Mouse (Mus musculus) hindbrain, embryonic 13.5 days (tissue): ENCODE results near the gene Litaf. TPM values are rescaled to one million over a fixed set of nuclear protein-coding genes. Genes with fewer than 3 reads are reported as not detected.
"Not testable (repeated sequence)": the region's sequence is repeated elsewhere in the genome, so short reads cannot be mapped to it uniquely, and the experiment has no call there.

ENCODE experiments used
- ATAC-seq: fragments of 200-750 bp; cut with Nextera tagmentation; 2 replicates; pipeline ENCODE4 v1.8.0; 2017; ENCODE audit warnings: moderate TSS enrichment; ENCODE audit not compliant: low FRiP score
- H3K27ac ChIP-seq: fragments of 300-500 bp; sonication (generic); 2 replicates; pipeline ENCODE4 v1.5.1; 2015; ENCODE audit warnings: inconsistent platforms, mild to moderate bottlenecking, moderate library complexity
- H3K27me3 ChIP-seq: fragments of 300-500 bp; sonication (generic); 2 replicates; pipeline ENCODE4 v1.6.1; 2015; ENCODE audit warnings: mild to moderate bottlenecking, inconsistent platforms
- H3K36me3 ChIP-seq: fragments of 300-500 bp; sonication (generic); 2 replicates; pipeline ENCODE4 v1.6.1; 2015; ENCODE audit warnings: mild to moderate bottlenecking, inconsistent platforms
- H3K4me1 ChIP-seq: fragments of 300-500 bp; sonication (generic); replicated peaks from 2 replicates; pipeline ENCODE4 v1.6.1; 2015; ENCODE audit warnings: inconsistent platforms
- H3K4me2 ChIP-seq: fragments of 300-500 bp; sonication (generic); 2 replicates; pipeline ENCODE4 v1.6.1; 2015; ENCODE audit warnings: inconsistent platforms, mild to moderate bottlenecking, moderate library complexity
- H3K4me3 ChIP-seq: fragments of 300-500 bp; sonication (generic); 2 replicates; pipeline ENCODE4 v1.5.1; 2015; ENCODE audit warnings: mild to moderate bottlenecking, inconsistent platforms
- H3K9ac ChIP-seq: fragments of 300-500 bp; sonication (generic); 2 replicates; pipeline ENCODE4 v1.6.1; 2015; ENCODE audit warnings: mild to moderate bottlenecking, inconsistent platforms
- H3K9me3 ChIP-seq: fragments of 300-500 bp; sonication (generic); 2 replicates; pipeline ENCODE4 v1.6.1; 2016; ENCODE audit warnings: inconsistent platforms
- WGBS: fragments of 180-500 bp; shearing (Covaris S2); methylation state at CpG from one replicate; pipeline ENCODE4 v1.1.7; 2015; 5-methylcytosine and 5-hydroxymethylcytosine counted together
- polyA plus RNA-seq: library from polyadenylated mRNA; unstranded; fragments of >200 nt; fragmentation: Nextera tagmentation; extraction: Ambion mirVana; gene quantifications from 2 replicates; pipeline ENCODE4 v1.2.1, GENCODE M21; 2015

Litaf gene
- polyA plus RNA-seq, 1 experiment from 2014 or later = 36.4 TPM

DNA sequence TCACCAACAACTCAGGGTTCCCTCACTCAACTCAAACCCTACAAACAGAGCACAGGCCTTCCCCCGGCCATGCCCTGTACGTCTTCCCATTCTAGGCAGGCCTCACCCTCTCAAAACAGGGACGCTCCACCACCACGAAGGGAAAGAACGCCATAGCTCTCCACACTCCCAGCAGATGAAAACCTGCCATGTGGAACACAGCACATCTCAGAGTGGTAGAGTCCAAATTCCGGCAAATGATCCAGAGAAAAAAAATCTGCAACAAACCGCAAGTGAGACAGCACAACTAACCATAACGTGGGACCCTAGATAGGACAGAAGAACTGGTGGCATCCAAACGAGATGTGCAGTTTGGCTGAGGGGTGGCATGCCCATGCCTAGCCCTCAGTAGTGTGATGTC lies 88.1 kb downstream of the Litaf start:
- H3K9ac ChIP-seq = no peak overlapping the region
- WGBS = 91% methylated on average over 9 of the region's 9 CpGs
- no peaks in the 10 kb centered on the region for H3K36me3 ChIP-seq
- no peaks in the 10 kb centered on the region for H3K27me3 ChIP-seq
- no peak overlapping the region for H3K4me2 ChIP-seq
- no peaks in the 10 kb centered on the region for H3K9me3 ChIP-seq
- no peak overlapping the region for H3K4me3 ChIP-seq
- no peak overlapping the region for H3K27ac ChIP-seq
- H3K4me1 ChIP-seq = peaks cover 27% of the 10 kb centered on the region
- no peak for ATAC-seq

GRCm38 (mm10) chr16:10976202-10976631 lies 89.7 kb downstream of the Litaf start:
- H3K9ac ChIP-seq = no peak overlapping the region
- H3K4me3 ChIP-seq = no peak overlapping the region
- H3K36me3 ChIP-seq = no peaks in the 10 kb centered on the region
- H3K9me3 ChIP-seq = no peaks in the 10 kb centered on the region
- WGBS = 61% methylated on average over 11 of the region's 11 CpGs
- H3K27ac ChIP-seq = no peak overlapping the region
- no peak for ATAC-seq
- H3K4me2 ChIP-seq = no peak overlapping the region
- no peaks in the 10 kb centered on the region for H3K27me3 ChIP-seq
- H3K4me1 ChIP-seq = peaks cover 25% of the 10 kb centered on the region

- ATAC-seq = 0 out of 2 replicates have a peak, but pooled peaks have one; percentile 49
- 69% methylated on average over 5 of the region's 5 CpGs for WGBS
- H3K36me3 ChIP-seq = no peaks in the 10 kb centered on the region
- H3K4me2 ChIP-seq = no peak overlapping the region
- no peak overlapping the region for H3K4me3 ChIP-seq
- no peak overlapping the region for H3K9ac ChIP-seq
- H3K4me1 ChIP-seq = peaks cover 25% of the 10 kb centered on the region
- H3K27me3 ChIP-seq = no peaks in the 10 kb centered on the region
- no peaks in the 10 kb centered on the region for H3K9me3 ChIP-seq
- no peak overlapping the region for H3K27ac ChIP-seq
Observed at GRCm38 (mm10) chr16:10974939-10975338, 91.0 kb downstream of the Litaf start.

DNA sequence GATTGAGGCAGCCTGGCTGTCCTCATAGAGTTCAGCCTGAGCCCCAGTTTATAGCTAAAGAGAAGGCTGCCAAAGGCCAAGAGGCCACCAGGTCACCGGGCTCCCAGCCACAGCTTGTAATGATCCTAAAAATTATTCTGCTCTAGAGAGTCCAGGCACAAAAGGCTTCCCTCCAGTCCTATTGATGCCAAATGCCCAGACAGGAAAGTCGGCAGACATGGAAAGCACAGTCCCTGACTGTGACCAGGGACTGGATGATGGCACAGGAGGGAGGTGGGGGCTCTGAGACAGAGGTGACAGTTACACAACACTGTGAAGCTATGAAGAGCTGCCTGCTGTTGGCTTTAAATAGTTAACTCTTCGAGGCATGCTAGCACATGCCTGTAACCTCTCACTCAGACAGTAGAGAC lies 91.9 kb downstream of the Litaf start:
- Histone ChIP-seq H3K9me3 (no peaks in the 10 kb centered on the region), H3K4me1 (peaks cover 16% of the 10 kb centered on the region), H3K4me2 (no peak overlapping the region), H3K9ac (peak overlapping the region; percentile 2; the same call in 1 of the 2 replicates), H3K27me3 (no peaks in the 10 kb centered on the region), H3K4me3 (no peak overlapping the region), H3K36me3 (no peaks in the 10 kb centered on the region), H3K27ac (no peak overlapping the region)
- no peak for ATAC-seq
- WGBS = 18% methylated on average over 3 of the region's 3 CpGs

GRCm38 (mm10) chr16:10972259-10972658 lies 93.7 kb downstream of the Litaf start:
- Histone ChIP-seq H3K9ac (no peak overlapping the region), H3K4me1 (peaks cover 17% of the 10 kb centered on the region), H3K36me3 (no peaks in the 10 kb centered on the region), H3K27me3 (no peaks in the 10 kb centered on the region), H3K9me3 (no peaks in the 10 kb centered on the region), H3K27ac (no peak overlapping the region), H3K4me3 (no peak overlapping the region), H3K4me2 (no peak overlapping the region)
- 80% methylated on average over 6 of the region's 6 CpGs for WGBS
- no peak for ATAC-seq

GRCm38 (mm10) chr16:10969944-10970343 lies 96.0 kb downstream of the Litaf start:
- not testable (repeated sequence) for H3K27me3 ChIP-seq, H3K4me1 ChIP-seq, H3K9ac ChIP-seq, H3K4me3 ChIP-seq, H3K36me3 ChIP-seq, H3K4me2 ChIP-seq, H3K9me3 ChIP-seq, ATAC-seq, H3K27ac ChIP-seq
- WGBS = 94% methylated on average over 1 of the region's 1 CpGs

DNA sequence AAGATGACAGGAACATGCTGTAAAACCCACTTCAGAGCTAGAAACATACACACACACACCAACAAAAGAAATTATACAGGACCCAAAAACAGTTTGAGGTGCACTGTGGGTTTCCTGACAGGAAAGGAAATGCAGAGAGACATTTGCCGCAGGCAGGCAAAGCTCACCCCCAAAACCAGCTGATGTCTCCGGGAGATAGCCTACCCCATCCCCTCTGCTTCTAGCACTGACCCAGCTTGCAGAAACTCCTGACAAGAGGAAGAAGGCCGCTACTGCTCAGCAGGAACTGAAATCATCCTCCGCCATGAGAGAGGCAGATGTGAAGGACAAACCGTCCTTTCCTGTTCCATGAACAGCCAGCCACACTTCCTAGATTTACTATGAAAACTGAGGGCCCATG lies 96.6 kb downstream of the Litaf start:
- no peak overlapping the region for H3K27ac ChIP-seq
- H3K9me3 ChIP-seq = no peaks in the 10 kb centered on the region
- WGBS = 76% methylated on average over 5 of the region's 5 CpGs
- no peak overlapping the region for H3K9ac ChIP-seq
- H3K27me3 ChIP-seq = no peaks in the 10 kb centered on the region
- peaks cover 7% of the 10 kb centered on the region for H3K4me1 ChIP-seq
- ATAC-seq = no peak
- H3K4me2 ChIP-seq = no peak overlapping the region
- no peaks in the 10 kb centered on the region for H3K36me3 ChIP-seq
- no peak overlapping the region for H3K4me3 ChIP-seq

- Histone ChIP-seq H3K27me3 (no peaks in the 10 kb centered on the region), H3K4me3 (no peak overlapping the region), H3K27ac (no peak overlapping the region; the same call in 1 of the 2 replicates), H3K4me2 (no peak overlapping the region), H3K9me3 (no peaks in the 10 kb centered on the region), H3K36me3 (0 out of 2 replicates have a peak, but pooled peaks cover 3% of the 10 kb centered on the region), H3K9ac (no peak overlapping the region; the same call in 1 of the 2 replicates), H3K4me1 (0 out of 2 replicates have a peak, but pooled peaks cover 3% of the 10 kb centered on the region)
- no peak for ATAC-seq
- WGBS = 83% methylated on average over 4 of the region's 4 CpGs
Observed at GRCm38 (mm10) chr16:10968299-10968698, 97.7 kb downstream of the Litaf start.

GRCm38 (mm10) chr16:10967756-10968155 lies 98.2 kb downstream of the Litaf start:
- Histone ChIP-seq H3K27me3 (no peaks in the 10 kb centered on the region), H3K27ac (no peak overlapping the region), H3K36me3 (peaks cover 6% of the 10 kb centered on the region; the same call in 1 of the 2 replicates), H3K4me1 (0 out of 2 replicates have a peak, but pooled peaks cover 3% of the 10 kb centered on the region), H3K4me3 (no peak overlapping the region), H3K4me2 (no peak overlapping the region), H3K9me3 (no peaks in the 10 kb centered on the region), H3K9ac (no peak overlapping the region)
- no peak for ATAC-seq
- 89% methylated on average over 7 of the region's 7 CpGs for WGBS

- no peak for ATAC-seq
Observed at GRCm38 (mm10) chr16:10967013-10967412, 98.9 kb downstream of the Litaf start.

DNA sequence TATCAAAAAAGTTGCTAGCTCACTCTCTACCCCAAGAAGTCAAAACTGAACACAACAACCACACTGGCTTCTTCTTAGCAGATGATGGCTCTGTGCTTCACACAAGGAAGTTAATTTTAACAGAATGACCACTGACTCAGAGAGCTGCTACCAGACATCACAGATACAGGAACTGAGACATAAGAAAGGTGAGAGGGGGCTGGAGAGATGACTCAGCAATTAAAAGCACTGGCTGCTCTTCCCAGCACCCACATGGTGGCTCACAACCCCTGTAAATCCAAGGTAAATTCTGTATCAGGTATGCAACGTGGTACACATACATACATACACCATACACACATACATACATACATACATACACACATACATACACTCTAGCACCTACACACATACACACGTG lies 100.9 kb downstream of the Litaf start:
- peaks cover 6% of the 10 kb centered on the region; the same call in 1 of the 2 replicates for H3K36me3 ChIP-seq
- H3K4me2 ChIP-seq = no peak overlapping the region
- H3K27ac ChIP-seq = no peak overlapping the region
- H3K9me3 ChIP-seq = no peaks in the 10 kb centered on the region
- no peak for ATAC-seq
- 0 out of 2 replicates have a peak, but pooled peaks cover 3% of the 10 kb centered on the region for H3K4me1 ChIP-seq
- H3K9ac ChIP-seq = no peak overlapping the region
- no peak overlapping the region for H3K4me3 ChIP-seq
- 91% methylated on average over 2 of the region's 2 CpGs for WGBS
- no peaks in the 10 kb centered on the region for H3K27me3 ChIP-seq

More at GRCm38 (mm10) chr16:10967013-10967412, 98.9 kb downstream of the Litaf start:
- H3K9me3 ChIP-seq = no peaks in the 10 kb centered on the region
- H3K4me1 ChIP-seq = 0 out of 2 replicates have a peak, but pooled peaks cover 3% of the 10 kb centered on the region
- WGBS = 62% methylated on average over 6 of the region's 6 CpGs
- H3K27me3 ChIP-seq = no peaks in the 10 kb centered on the region
- H3K27ac ChIP-seq = no peak overlapping the region
- peaks cover 6% of the 10 kb centered on the region; the same call in 1 of the 2 replicates for H3K36me3 ChIP-seq
- H3K4me3 ChIP-seq = no peak overlapping the region
- no peak overlapping the region for H3K9ac ChIP-seq
- H3K4me2 ChIP-seq = no peak overlapping the region

GRCm38 (mm10) chr16:10960916-10961315 lies 105.0 kb downstream of the Litaf start:
- WGBS = 97% methylated on average over 10 of the region's 10 CpGs

DNA sequence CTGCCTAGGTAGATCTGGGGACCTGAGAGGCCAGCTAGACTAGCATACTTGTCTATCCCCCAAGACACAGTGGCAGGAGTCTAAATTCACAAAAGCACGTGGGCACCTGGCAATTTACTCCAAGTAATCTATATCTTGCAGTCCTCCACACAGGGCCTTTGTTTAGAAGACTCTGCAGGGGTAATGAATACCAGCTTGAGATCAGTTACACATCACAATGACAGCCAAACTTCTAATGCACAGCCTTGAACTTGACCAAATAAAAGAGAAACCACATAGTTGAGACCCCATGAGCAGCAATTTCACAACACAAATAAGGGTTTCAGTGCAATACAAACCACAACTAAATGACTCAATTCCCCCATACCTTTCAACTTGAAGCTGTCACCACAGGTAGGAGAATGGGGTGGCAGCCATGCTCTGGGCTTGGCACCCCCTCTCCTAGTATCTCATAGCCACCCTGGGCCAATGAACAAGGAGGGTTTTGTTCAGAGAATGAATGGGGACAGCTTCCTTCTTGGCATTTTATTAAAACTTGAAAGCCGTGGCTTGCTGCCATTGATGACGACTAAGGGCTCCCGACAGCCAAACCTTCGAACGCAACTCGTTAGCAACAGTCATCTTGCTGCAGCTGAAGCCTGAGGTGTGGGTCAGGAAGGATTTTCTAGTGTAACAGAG lies 107.1 kb downstream of the Litaf start:
- 43% methylated on average over 7 of the region's 7 CpGs for WGBS

More at GRCm38 (mm10) chr16:10960916-10961315, 105.0 kb downstream of the Litaf start:
- Histone ChIP-seq H3K27me3 (no peaks in the 10 kb centered on the region), H3K9ac (no peak overlapping the region), H3K4me1 (peaks cover 25% of the 10 kb centered on the region), H3K27ac (no peak overlapping the region), H3K36me3 (peaks cover 6% of the 10 kb centered on the region; the same call in 1 of the 2 replicates), H3K9me3 (no peaks in the 10 kb centered on the region), H3K4me3 (no peak overlapping the region), H3K4me2 (no peak overlapping the region)
- no peak for ATAC-seq

More for the DNA sequence above, 107.1 kb downstream of the Litaf start:
- Histone ChIP-seq H3K9ac (no peak overlapping the region), H3K27me3 (no peaks in the 10 kb centered on the region), H3K27ac (peak overlapping the region; percentile 76), H3K36me3 (peaks cover 6% of the 10 kb centered on the region; the same call in 1 of the 2 replicates), H3K4me2 (no peak overlapping the region), H3K4me1 (peaks cover 25% of the 10 kb centered on the region), H3K4me3 (no peak overlapping the region), H3K9me3 (no peaks in the 10 kb centered on the region)
- no peak for ATAC-seq
